Mouse (Mus musculus): ENCODE results near the gene 4930467E23Rik.

Gene 4930467E23Rik

GRCm38 (mm10) chr8:19782736-19783135 lies 53.4 kb downstream of the 4930467E23Rik start:
- DNase-seq, result peak; percentile 52

- DNase-seq, result peak; percentile 45
These were observed 54.5 kb downstream of the 4930467E23Rik start for GRCm38 (mm10) chr8:19783860-19784259.

GRCm38 (mm10) chr8:19784554-19785364 lies 55.4 kb downstream of the 4930467E23Rik start:
- DNase-seq, result peak; percentile 99

- peak; percentile 20 for DNase-seq
These were observed 63.3 kb downstream of the 4930467E23Rik start for GRCm38 (mm10) chr8:19792696-19793095.

Measured in kidney, adult 11 months (tissue).